Mouse (Mus musculus) gastrocnemius, postnatal 14 days (tissue): ENCODE results near the gene Slk. TPM values are rescaled to one million over a fixed set of nuclear protein-coding genes. Genes with fewer than 3 reads are reported as not detected.

Experiments used
- DNase-seq: peaks from one replicate; pipeline ENCODE4 v3.0.0; 2021; ENCODE audit warnings: mixed read lengths
- intact Hi-C: fragments of 180-260 bp; cut with DNase I; formaldehyde crosslinking; loops from one replicate; pipeline ENCODE4 v1.15.1; 2025; ENCODE audit warnings: low total_unique reads
- long read RNA-seq, 2 experiments: library from polyadenylated mRNA; stranded (forward); transcript quantifications; one replicate each; pipeline ENCODE4 v2.0.0; 2021
- total RNA-seq, 2 experiments: library from RNA; stranded (reverse); gene quantifications; 2 replicates each; pipeline ENCODE4 v1.2.3; 2021

The Slk gene
- 10 to 100 TPM; 25.6 to 28.4 TPM for total RNA-seq
- long read RNA-seq, experiment 1, full-length matches to known transcripts = 3 of 7 reads
- long read RNA-seq, experiment 1, partial matches to known transcripts = 3 of 7 reads
- long read RNA-seq, experiment 1, other reads (novel, unspliced or antisense) = 1 of 7 reads
- long read RNA-seq, experiment 2, full-length matches to known transcripts = 6 of 11 reads
- long read RNA-seq, experiment 2, partial matches to known transcripts = 1 of 11 reads
- long read RNA-seq, experiment 2, other reads (novel, unspliced or antisense) = 4 of 11 reads

DNA sequence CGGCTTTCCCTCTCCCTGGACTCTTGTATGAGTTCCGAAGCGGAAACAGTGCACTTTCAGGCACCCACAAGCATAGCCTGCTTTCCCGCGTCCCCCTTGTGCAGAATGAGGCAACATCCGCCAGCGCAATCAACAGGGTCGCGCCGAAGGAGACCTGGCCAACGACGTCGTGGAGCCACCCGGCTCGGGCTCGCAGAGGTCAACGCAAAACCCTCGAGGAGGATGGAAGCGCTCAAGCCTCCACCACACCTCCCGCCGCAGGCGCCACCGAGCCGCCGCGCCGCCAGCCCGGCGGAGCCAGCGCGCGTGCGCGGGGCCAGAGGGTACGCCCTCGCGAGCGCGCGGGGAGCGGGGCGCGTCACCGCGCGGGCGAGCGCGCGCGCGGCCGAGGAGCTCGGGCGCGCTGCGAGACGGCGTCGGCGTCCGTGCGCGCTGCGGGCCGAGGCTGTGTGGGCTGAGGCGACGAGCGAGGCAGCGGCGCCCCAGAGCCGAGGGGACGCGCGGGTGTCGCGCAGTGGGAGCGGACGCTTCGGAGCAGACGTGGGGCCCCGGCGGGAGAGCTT is at the start of gene Slk:
Slk (plus strand) TSS at position 454 of the 563 bp plus-strand sequence.
- intact Hi-C loops = no loop called here
- peak; percentile 82 for DNase-seq

DNA sequence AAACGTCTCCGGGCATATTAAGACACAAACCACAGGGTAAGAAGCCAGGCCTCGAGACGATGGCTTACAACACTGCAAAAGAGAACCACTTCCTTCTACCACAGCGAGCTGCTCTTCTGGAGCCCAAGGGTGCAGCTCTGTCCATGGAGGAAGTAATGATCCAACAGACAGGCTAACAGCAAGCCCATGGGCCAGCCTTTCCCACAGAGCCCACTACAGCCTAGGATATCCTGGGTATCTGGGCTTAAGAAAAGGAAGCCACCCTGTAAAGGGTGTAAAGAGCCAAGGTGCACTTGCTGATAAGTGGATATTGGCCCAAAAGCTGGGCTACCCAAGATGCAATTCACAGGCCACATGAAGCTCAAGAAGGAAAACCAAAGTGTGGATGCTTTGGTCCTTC is 48.2 kb upstream of the Slk start:
- intact Hi-C loops = no loop called here
- no peak for DNase-seq

DNA sequence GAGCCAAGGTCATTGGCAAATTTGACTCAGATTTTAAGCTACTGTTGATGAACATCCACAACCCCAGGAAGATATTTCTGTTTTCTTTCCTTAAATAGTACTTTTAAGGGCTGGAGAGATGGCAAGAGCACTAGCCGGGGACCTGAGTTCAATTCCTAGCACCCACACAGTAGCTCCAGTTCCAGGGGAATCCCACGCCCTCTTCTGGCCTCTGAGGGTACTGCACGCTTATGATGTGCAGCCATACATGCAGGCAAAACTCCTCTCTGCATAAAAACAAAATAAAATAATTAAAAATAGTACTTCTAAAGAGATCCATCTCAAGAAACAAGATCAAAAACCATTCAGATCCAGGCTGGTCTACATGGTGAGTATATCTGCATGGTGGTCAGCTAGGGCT is 47.0 kb upstream of the Slk start:
- intact Hi-C loops = no loop called here
- no peak for DNase-seq

DNA sequence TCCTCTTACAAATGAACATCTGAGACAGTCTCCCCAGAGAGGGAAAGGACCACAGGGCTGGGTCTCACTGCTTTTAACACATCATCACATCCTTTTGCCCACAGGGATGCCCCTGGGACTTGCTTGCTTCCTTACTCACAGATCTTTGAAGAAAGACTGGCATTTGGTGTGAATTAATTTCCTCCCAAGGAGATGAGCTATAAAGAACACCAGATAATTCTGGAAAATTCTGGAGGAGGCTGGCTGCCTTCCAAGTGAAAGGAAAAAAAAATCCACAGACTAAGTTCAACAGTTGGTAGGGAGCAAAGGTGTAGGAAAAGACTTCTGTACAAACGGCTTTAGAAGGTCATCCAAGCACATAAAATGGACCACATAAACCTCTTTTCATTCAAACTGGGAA is 45.3 kb upstream of the Slk start:
- DNase-seq = no peak
- intact Hi-C loops = no loop called here

DNA sequence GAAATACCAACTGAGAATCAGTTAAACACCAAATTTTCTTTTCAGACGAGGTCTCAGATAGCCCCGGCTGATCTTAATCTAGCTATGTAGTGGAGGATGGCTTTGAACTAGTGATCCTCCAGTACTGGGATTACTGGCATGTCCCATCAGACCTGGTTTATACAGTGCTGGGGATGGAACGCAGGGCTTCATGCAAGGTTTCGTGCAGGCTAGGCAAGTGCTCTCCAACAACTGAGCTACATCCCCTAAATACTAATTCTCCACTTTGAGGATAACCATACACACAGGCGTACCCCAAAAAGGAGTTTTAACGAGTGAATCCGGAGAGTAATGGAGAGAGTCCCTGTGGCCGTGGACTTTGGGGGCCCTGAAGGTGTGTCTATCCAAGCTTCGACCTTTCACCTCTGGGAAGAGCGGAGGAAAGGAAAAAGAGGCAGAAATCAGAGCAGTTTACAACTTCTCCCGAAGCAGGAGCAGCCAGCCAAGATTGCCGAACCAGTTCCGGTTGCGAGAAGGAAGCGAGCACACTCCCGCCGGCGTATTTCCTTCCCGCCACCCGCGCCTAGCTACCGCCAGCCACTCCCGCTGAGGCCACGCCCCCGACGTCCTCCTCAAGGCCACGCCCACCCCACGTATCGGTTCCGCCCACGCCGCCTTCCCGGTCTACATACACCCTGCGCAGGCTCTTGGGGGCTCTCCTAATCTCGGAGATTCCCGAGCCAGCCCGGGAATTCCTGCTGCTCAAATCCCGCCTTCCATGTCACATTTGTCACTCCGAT is 42.8 kb upstream of the Slk start:
- intact Hi-C loops = no loop called here
- peak; percentile 99 for DNase-seq

DNA sequence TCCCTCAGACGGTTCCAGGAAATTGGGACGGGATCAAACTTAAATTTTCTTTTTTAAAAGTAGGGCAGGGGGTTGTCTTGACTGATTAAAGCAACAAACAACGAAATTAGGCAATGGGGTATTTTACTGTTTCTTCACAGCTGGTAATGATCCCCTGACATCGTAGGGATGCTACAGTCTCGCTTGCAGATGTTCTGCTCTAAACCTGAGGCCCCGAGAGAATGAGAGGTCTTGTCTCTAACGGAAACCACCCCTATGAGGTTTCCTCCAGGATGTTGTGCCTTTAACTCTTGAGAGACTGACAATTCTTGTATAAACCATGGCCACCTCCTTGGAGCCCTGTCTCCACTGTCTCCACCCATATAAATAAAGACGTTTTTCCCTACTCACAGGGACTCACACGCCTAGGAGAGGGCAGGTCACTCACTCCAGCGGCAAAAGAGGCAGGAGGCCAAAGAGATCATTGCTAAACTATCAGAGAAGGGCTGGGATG is 42.1 kb upstream of the Slk start, which contains the start of gene Stn1:
Stn1 (minus strand) TSS at position 208 of the 493 bp plus-strand sequence.
- no peak for DNase-seq
- intact Hi-C loops = no loop called here

DNA sequence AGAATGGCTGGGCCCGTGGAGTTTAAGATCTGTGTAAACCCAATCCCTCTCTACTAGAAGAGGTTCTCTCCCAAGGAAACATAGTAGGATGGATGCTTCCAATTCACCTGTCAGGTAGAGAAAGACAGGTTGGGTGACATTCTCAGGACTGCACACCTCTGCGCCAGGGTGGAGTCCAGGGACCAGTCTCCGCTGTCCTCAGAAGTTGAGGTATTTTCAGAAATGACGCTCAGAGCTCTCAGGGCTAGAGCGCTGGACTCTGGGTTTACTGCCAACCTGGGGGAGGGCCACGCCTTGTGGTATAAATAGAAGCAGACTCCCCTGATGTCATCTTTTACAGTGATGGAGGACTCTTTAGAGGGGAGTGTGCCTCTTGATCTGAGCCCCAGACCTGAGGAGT is 41.6 kb upstream of the Slk start:
- peak; percentile 35 for DNase-seq
- intact Hi-C loops = no loop called here

DNA sequence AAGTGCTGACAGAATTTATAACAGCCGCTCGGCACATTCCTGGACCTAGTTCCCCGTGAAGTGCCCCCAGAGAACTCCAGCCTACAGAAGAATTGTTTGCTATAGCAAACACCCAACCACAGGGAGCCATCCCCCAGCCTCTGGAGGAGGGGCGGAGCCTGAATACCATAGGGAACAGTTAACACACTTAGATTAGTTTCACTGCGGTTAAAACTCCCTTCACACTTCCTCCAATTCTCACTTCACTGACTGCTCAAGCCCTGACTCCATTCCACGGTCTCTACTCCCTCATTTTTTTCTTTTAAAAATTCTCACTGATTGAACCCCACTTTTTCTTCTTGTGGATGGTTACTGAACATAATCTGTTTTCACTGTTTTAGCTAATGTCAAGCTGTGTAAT is 40.7 kb upstream of the Slk start:
- intact Hi-C loops = no loop called here

DNA sequence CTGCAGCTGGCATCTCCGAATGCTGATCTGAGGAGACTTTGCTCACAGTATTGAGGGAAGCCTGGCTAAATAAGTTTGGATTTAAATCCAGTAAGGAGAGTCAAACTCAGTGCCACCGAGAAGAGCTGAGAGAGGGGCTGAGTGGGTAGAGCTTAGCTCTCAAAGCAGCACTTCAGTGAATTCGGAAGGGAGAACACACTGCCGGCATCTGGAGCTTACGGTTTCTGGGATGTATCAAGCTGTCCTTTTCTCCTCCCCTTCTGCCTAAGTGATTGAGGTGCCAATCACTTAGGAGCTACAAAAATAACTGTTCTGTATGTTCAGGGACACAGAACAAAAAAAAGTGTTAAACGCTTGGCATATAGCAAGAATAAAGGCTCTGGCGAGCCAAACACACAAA is 37.0 kb upstream of the Slk start:
- no peak for DNase-seq
- intact Hi-C loops = no loop called here

More for the DNA sequence above, 40.7 kb upstream of the Slk start:
- no peak for DNase-seq

DNA sequence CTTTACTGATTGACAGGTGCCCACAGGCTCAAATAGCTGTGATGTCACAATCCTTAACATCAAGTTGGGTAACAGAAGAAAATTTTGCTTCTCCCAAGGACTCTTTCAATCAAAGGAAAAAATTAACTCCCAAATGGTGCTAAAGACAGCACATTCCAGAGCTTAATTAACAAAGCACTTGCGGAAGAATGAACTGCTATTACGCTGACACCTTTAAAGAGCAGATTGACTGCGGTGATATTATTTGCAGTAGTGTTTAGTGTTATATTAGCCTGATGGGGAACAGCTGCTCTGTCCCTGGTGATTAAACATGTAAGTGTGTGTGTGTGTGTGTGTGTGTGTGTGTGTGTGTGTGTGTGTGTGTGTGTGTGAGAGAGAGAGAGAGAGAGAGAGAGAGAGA is 34.4 kb upstream of the Slk start:
- intact Hi-C loops = no loop called here
- DNase-seq = no peak

DNA sequence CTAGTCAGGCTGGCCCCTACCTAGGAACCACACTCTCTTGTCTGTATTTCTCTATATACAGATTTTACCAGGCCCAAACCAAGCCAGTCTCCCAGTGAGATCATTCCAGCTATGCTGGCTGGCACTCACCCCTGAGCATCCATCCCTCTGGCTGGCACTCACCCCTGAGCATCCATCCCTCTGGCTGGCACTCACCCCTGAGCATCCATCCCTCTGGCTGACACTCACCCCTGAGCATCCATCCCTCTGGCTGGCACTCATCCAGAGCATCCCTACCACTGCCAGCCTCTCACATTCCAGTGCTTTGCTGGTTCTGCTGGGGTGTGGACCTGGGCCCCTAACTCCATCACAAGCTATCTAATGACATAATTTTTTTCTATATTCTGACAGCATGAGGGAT is 34.0 kb upstream of the Slk start:
- intact Hi-C loops = no loop called here
- no peak for DNase-seq

DNA sequence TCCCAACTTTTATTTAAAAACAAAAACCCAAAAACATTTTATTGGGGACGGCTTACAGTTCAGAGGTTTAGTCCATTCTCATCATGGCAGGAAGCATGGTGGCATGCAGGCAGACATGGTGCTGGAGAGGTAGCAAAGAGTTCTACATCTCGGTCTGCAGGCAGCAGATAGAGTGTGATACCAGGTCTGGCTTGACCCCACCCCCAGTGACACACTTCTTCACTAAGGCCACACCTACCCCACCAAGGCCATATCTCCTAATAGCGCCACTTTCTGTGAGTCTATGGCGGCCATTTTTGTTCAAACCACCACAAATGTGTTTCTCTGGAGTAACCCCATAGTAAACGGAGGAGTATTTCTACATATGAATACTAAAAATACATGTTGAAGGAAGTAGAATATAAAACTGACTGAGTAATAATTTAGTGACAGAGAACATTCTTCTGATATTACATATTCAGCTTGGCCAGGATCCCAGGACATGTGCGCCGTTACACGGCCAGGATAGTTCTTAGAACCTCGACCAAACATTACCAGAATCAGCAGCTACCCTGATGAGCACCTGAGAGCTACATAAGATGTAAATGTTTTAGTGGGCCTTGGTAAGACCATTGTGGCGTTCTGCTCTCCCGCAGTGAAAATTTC is 30.9 kb upstream of the Slk start:
- DNase-seq = no peak

DNA sequence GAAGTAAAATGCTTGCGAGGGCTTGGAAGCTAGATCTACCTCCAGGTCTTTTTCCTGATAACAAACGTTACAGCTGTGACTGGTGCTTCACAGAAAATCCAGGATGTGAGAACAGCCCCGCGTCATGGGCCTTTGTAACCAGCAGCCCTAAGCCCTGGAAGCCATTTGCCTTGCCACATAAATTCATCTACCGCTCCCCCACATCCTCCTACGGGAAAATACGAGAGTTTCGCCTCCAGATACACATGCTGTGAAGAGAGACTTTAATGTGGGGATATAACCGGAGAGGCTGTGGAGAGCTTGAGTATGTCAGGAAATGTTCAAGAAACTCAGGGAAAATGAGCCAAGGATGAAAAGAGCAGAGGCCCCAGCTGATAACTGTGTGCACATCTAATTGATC is 30.3 kb upstream of the Slk start:
- no peak for DNase-seq
- intact Hi-C loops = no loop called here

More for the DNA sequence above, 30.9 kb upstream of the Slk start:
- intact Hi-C loops = no loop called here

DNA sequence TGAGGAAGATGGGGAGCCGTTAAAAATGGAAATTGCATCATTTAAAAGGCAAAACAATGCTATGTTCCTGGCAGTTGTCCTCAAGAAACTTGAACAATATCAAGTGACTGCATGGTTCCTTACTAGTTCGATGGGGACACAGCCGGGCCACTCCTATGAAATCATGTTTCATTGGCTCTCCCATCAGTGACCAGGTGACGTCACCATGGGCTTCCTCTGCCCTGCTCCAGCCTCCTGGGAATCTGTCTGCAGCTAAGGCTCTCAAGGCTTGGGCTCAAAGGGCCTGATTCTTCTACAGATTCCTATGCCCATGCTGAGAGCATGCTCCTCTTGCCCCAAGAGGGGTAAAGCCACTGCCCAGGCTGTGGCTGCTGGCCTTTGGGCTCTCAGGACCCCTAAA is 29.9 kb upstream of the Slk start:
- intact Hi-C loops = no loop called here
- no peak for DNase-seq

DNA sequence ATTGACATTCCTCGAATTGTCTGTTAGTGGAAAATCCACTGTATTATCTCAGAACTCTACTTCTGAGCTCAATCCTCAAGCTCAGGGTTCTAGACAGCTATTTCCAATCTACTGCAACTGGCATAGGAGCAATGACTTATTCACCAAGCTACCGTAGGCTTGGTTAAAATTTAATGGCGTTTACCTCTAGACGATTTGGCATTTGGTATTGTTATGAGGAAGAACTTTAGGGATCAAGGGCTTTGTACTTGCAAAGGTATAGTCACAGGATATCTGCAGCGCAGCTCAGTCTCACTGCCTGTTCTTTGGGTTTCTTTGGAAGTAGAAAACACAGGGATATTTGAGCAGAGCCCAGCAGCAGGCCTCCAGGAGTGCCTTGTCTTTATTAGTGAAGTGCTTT is 20.3 kb upstream of the Slk start:
- no peak for DNase-seq
- intact Hi-C loops = no loop called here

DNA sequence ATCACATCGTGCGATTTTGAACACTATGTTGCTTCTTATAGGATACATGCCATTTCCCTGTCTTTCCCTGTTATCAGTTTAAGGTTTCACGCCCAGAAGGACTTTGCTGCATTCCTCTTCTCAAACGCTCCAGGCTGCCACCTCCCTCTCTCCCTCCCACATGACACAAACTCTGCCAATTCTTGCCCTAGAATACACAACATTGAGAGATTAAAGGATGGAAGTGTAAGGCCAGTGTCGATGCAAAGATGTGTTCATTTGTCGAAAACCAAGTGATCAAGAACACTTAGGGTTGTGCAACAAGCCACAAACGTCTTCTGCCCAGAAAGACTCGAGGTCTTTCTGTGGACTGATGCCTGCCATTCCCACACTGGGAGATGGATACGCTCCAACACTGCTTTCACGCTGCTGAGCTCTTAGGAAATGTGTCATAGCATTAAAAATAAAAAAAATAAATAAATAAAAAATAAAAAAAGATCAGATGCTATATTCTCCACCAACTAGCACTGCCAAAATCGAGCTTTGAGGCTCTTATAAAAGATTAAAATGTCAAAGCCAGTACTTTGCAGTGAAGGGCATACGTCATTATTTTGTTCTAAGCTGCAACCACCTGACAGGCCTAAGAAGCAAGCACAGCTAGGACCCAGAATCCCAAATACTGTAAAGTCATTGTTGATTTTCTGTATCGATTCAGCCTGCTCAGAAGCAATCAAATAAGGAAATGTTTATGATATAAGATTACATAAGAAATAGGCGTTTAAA is 19.5 kb upstream of the Slk start:
- intact Hi-C loops = no loop called here

DNA sequence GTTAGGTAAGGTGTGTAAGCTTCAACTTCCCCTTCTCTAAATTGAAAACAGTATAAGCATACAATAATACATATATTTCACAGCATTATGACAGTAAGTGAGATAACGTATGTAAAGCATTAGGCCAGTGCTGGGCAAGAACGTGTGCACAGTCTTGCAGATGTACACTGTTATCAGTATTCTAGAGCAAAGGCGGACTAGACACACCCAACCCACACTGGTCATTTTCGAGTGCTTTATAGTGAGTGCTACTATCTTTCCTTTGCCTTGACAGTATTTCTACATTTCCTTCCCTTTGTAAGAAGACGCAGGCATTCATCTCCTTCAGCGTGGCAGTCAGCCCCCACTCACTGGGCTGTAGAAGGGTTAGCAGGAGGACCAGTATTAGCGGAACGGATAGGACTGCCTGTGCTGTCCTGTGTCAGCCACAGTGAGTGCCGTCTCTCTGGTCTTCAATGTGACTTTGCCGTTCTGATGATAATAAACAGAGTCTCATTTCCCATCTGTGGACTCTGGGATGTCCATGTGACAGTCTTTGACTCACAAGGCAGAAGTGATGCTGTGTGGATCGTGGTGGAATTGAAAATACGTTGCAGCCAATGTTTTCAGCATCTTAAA is 18.8 kb upstream of the Slk start:
- intact Hi-C loops = no loop called here
- no peak for DNase-seq

More for the DNA sequence above, 19.5 kb upstream of the Slk start:
- DNase-seq = no peak

DNA sequence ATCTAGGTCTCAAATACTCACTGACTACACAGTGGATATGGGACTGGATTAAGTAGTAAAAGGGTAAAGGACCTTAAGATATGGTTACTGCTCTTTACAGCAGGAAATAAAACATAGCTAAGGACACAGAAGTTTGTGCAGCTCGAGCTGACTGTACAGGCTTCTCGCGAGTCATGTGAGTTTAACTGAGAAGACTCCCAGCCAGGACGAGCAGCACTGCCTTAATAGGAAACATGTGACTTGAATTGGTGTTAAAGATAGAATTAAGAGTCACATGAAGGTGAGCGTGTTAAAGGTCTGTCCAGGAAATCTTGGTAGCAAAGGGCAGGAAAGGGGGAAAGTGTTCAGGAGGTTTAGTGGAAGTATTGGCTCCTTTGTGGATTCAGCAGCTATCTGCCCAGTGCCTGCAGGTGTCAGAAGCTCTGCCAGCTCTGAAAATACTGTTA is 17.5 kb upstream of the Slk start:
- intact Hi-C loops = no loop called here
- no peak for DNase-seq

DNA sequence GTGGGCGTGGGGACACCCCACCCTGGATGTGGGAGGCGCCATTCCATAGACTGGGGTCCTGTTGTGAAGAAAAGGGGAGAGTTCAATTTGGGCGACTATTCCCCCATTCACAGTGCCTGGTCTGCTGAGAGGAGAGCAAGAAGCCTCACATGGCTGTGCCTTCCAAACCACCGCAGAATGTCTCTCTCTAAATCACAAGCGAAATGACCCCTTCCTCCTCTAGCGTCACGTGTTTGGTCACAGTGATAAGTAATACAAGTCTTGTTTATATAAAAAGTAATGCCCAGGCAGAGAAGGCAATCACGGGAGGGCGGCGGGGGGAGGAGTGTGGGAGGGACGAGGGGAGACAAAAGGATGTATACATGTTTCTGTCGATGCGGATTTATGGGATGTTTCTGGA is 15.8 kb upstream of the Slk start:
- no peak for DNase-seq
- intact Hi-C loops = no loop called here
